Mouse (Mus musculus) heart, postnatal 14 days (tissue): ENCODE measurements at regions not wholly inside any gene's neighbourhood (a gene's known extent, or its start where the extent isn't known, plus 50 kb on each side); places are given as distances from the start of the nearest gene placed in this dataset.

Source experiments
- DNase-seq, 2 experiments: peaks; one replicate each; pipeline ENCODE4 v3.0.0; 2021 to 2022
- intact Hi-C: fragments of 180-260 bp; cut with DNase I; formaldehyde crosslinking; loops from one replicate; pipeline ENCODE4 v1.15.1; 2025

GRCm38 (mm10) chr10:68378212-68378611 is 99.7 kb upstream of the Arid5b start:
- no peak for DNase-seq
- intact Hi-C loops = no loop called here

- intact Hi-C loops = no loop called here
- no peak for DNase-seq
Measured at GRCm38 (mm10) chr10:68377479-68377878, 98.9 kb upstream of the Arid5b start.

GRCm38 (mm10) chr10:68373875-68374274 is 95.3 kb upstream of the Arid5b start:
- DNase-seq = no peak
- intact Hi-C loops = no loop called here

GRCm38 (mm10) chr10:68371785-68372184 is 93.2 kb upstream of the Arid5b start:
- intact Hi-C loops = no loop called here
- no peak for DNase-seq

- DNase-seq = no peak
- intact Hi-C loops = no loop called here
Measured at GRCm38 (mm10) chr10:68370986-68371385, 92.4 kb upstream of the Arid5b start.

DNA sequence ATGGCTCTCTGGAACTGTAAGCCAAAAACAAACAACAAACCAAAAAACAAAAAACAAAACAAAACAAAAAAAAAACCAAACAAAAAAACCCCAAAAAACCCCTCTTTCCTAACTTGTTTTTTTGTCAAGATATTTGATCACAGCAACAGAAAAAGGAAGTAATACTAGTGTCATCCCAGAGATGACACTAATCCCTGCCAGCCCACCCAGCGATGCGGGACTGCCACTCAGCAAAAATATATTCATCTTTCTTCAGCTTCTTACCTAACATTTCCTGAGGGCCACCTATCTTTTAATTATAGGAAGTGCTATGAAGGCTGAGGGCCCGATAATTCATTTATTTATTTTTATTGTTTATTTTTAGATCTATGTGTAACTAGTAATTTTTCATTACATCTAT is 88.3 kb upstream of the Arid5b start:
- intact Hi-C loops = no loop called here
- DNase-seq = no peak

- DNase-seq = no peak
- intact Hi-C loops = no loop called here
Measured at GRCm38 (mm10) chr10:68360765-68361483, 82.4 kb upstream of the Arid5b start.

DNA sequence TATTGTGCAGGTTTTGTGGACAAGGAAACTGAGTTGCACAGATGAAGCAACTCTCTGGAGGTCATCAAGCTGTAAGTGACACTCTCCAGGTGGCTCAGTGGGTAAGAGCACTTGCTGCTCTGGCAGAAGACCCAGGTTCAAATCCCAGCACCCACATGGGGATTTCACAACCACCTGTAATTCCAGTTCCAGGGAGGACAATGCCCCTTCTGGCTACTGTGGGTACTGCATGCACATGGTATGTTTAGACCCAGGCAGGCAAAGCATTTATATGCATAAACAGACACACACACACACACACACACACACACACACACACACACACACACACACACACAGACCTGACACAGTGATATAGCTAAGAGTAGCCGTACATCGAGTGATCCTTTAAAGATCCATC is 80.6 kb upstream of the Arid5b start:
- intact Hi-C loops = loop anchor here (5.0 kb wide), 2 partner anchors 77 to 88 kb away; no protein-coding TSS in a partner anchor
- DNase-seq = no peak

GRCm38 (mm10) chr10:68356973-68357372 is 78.4 kb upstream of the Arid5b start:
- DNase-seq = no peak
- intact Hi-C loops = loop anchor here (5.0 kb wide), 2 partner anchors 75 to 90 kb away; no protein-coding TSS in a partner anchor

DNA sequence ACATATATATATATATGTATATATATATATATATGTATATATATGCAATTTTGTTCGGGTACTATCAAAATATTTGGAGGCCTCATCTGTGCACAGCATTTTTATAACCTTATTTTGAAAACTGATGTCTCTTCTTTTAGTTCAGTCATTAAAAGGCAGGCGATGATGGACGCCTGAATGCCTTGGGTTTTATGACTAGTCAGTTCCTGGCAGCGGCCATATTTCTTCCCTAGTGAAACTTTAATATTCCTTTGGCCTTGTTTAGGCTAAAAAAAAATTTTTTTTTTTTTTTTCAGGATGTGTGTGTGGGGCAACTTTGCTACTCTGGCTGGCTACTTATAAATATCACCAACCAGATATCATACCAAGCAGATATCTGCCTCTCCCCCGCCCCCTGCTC is 78.0 kb upstream of the Arid5b start:
- no peak for DNase-seq
- intact Hi-C loops = loop anchor here (5.0 kb wide), 2 partner anchors 74 to 91 kb away; no protein-coding TSS in a partner anchor

- intact Hi-C loops = loop anchor here (5.0 kb wide), 2 partner anchors 74 to 91 kb away; no protein-coding TSS in a partner anchor
- no peak for DNase-seq
Measured at GRCm38 (mm10) chr10:68356093-68356485, 77.5 kb upstream of the Arid5b start.

DNA sequence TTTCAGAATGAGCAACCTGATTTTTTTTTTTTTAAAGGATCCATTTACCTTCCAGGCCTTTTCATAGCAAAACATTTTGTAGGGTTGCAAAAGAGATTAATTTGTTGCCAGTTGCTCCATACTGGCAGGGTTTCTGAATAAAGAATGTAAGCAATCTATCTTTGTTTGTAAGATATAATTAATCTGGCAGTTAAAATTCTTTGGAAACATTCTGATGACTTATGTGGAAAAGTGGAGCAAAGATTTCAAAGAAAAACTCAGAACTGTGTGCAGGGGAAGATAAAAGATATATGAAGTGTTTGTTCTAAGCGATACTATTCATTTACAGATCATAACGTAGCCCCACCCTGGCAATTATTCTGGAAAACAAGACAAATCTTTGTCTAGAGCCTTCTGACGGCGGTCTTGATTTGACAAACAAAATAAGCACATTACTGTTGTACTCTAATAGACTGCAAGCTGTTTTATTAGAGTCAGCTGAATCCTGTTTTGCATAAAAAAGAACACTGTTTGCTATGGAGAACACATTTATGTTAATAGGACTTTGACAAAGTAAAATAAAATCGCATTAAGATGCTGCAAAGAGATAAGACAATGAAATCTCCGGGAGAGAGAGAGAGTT is 77.0 kb upstream of the Arid5b start:
- DNase-seq = no peak
- intact Hi-C loops = loop anchor here (5.0 kb wide), 2 partner anchors 73 to 92 kb away; no protein-coding TSS in a partner anchor

DNA sequence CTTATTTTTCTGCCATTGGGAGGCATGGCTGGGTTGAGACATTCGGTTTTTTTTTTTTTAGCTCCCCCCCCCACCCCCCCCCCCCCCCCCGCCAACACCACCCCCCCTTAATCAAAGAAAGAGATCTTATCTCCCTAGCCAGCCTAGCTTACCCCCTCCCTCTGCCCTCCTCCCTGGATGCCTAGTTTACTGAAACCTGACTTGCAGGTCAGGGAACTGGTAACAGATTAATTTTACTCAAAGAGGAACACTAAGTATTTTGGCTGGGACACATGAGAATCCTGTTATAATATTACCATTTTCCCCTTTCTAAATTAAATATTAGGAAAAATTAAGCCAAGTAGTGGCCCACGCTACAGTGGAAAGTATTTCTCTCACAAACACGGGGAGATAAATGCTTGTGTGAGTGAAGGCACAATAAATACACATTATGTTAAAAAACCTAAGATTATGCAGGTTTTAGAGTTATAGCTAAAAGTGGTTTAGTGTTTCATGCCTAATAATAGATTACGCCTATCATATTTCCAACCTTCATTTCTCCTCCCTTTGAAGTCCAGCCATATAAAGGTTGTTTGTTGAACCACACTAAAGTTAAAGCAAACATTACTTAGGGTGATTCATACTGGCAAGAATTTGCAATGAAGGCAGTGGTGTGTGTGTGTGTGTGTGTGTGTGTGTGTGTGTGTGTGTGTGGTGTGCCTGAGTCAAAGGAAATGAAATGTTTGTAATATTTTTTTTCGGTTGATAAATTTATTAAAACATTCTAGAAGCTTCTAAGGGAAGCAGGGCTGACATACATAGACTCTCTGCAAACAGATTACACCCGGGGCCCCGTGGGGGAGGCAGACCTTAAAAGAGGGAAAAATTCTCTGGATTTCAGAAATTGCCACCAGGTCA is 76.0 kb upstream of the Arid5b start:
- DNase-seq = peak in 1 of 2 experiments; percentile 29
- intact Hi-C loops = loop anchor here (5.0 kb wide), 2 partner anchors 72 to 93 kb away; no protein-coding TSS in a partner anchor

DNA sequence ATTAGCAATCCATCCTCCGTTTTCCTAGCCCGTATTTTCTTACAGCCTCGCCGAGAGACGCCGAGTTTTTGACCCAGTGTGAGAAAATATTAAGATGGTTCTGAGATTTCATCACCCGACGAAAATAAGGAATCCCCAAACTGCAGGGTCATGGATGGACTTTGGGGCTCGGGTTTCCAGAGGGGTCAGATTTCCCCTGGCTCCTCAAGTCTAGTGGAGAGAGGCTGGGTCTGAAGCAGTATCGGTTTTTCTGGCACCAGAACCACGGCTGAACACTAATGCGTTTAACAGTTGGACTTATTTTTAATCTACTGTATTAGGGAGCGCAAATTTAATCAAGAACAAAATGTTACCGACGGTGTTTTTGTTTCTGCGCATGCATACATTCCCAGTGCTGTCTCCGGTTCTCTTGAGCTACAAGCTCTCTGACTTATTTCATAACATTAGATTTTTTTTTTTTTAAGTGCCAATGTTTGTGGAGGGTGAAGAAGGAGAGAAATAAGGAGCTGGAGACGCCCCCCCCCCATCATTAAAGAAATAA is 75.2 kb upstream of the Arid5b start:
- no peak for DNase-seq
- intact Hi-C loops = no loop called here

DNA sequence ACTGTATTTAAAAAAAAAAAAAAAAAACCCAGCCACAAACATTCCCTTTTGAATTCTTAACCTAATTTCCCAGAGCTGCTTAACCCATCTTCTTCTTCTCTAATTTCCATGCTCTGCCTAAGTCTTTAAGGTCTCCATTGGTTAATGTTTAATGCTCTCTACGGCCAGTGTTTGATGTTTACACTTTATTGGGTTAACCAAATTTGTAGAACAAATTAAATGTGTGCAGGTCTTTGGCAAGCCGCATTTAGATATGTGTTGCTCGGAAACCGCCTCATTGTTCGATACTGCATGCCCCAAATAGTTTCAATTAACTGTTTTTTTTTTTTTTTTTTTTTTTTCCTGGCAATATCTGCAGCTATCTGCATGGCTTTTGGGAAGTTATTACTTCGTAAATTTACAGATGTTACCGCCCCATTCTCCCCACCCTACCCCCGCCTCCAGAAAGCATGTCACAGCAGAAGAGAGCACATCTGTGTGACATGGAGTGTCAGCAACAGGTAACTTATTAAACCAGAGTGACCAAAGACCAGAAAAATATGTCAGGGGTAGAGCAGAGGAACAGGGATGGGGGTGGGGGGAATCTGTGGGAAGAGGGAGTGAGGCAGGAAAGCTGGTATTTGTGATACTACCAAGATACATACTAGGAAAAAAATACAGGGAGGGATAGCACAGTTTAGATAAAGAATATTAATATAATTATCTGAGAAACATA is 73.5 kb upstream of the Arid5b start:
- no peak for DNase-seq
- intact Hi-C loops = no loop called here

DNA sequence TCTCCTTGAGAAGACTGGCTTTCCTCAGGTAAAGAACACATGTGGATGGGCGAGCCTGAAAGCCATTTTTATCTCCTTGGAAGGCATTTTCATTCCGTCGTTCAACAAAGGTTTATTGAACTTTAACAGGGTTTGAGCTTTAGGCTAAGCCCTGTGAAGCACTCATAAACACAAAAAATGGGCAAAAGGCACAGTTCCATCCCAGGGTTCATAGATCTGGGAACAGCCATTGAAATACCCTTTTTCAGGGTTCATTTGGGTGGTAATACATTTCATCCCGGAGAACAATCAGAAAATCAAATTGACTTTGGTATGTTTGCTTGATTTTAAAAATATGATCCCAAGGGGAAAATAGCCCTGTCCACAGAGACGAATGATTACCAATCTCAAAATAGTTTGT is 72.9 kb upstream of the Arid5b start:
- intact Hi-C loops = no loop called here
- no peak for DNase-seq

- intact Hi-C loops = no loop called here
- DNase-seq = no peak
Measured at GRCm38 (mm10) chr10:68350798-68351197, 72.3 kb upstream of the Arid5b start.

GRCm38 (mm10) chr10:68347806-68348205 is 69.3 kb upstream of the Arid5b start:
- DNase-seq = no peak
- intact Hi-C loops = no loop called here

- no peak for DNase-seq
- intact Hi-C loops = no loop called here
Measured at GRCm38 (mm10) chr10:68344991-68345720, 66.6 kb upstream of the Arid5b start.
